Mouse (Mus musculus) testis, adult 2 months (tissue): ENCODE results near the gene Unc119b.

Source experiments
- CTCF ChIP-seq: fragments of 200-500 bp; IDR thresholded peaks from 2 replicates; pipeline ENCODE4 v1.5.1; 2012; ENCODE audit warnings: low read depth, mild to moderate bottlenecking, inconsistent platforms, low read length, moderate library complexity; ENCODE audit not compliant: control insufficient read depth, insufficient read depth, insufficient replicate concordance
- POLR2A ChIP-seq: fragments of 200-500 bp; IDR thresholded peaks from 2 replicates; pipeline ENCODE4 v1.6.1; 2012; ENCODE audit warnings: low read depth, mild to moderate bottlenecking, inconsistent platforms, low read length, moderate library complexity; ENCODE audit not compliant: control insufficient read depth

- TF ChIP-seq CTCF (no peak), POLR2A (no peak)
Measured at GRCm38 (mm10) chr5:115145253-115145968, 10.6 kb upstream of the Unc119b start.
